Mouse (Mus musculus) liver, adult 2 months (tissue): ENCODE data around the gene Gjc2.

Source experiments
- CTCF ChIP-seq: fragments of 200-500 bp; IDR thresholded peaks from 2 replicates; pipeline ENCODE4 v1.5.1; 2011; ENCODE audit warnings: low read depth, low read length, control low read depth
- POLR2A ChIP-seq: fragments of 200-500 bp; IDR thresholded peaks from 2 replicates; pipeline ENCODE4 v1.6.1; 2011; ENCODE audit warnings: low read length, control low read depth; ENCODE audit not compliant: insufficient read depth; ENCODE audit errors: extremely low read depth

GRCm38 (mm10) chr11:59209003-59209441 is 26.0 kb upstream of the Gjc2 start:
- no peak for TF ChIP-seq POLR2A
- TF ChIP-seq CTCF, result peak; percentile 89
